Mouse (Mus musculus) CH12.LX (cell line): ENCODE results near the gene Fam166a. TPM values are rescaled to one million over a fixed set of nuclear protein-coding genes. Genes with fewer than 3 reads are reported as not detected.

Experiments
- DNase-seq: peaks from one replicate; pipeline ENCODE4 v3.0.0-alpha.2; 2013; ENCODE audit errors: extremely low read depth
- H3K27ac ChIP-seq: 2 replicates; pipeline ENCODE4 v1.5.1; 2012; ENCODE audit warnings: low read depth, mild to moderate bottlenecking, control low read depth, moderate library complexity; ENCODE audit not compliant: insufficient read depth
- H3K27me3 ChIP-seq: replicated peaks from 2 replicates; pipeline ENCODE3; 2012; ENCODE audit warnings: inconsistent platforms
- H3K36me3 ChIP-seq, 2 experiments: replicated peaks in 1 of 2; 2 replicates each; pipeline versions ENCODE3 to v1.6.1; 2012; ENCODE audit warnings: inconsistent platforms in 1 of 2, low read length in 1 of 2, mild to moderate bottlenecking in 1 of 2, mixed read lengths in 1 of 2, moderate library complexity in 1 of 2; ENCODE audit not compliant: control insufficient read depth in 1 of 2, insufficient read depth in 1 of 2
- H3K4me1 ChIP-seq, 2 experiments: 2 replicates each; pipeline ENCODE4 v1.6.1; 2012; ENCODE audit warnings: inconsistent platforms in 1 of 2, moderate library complexity in 1 of 2; ENCODE audit not compliant: insufficient read depth in 2 of 2, control insufficient read depth in 1 of 2
- H3K4me2 ChIP-seq: 2 replicates; pipeline ENCODE4 v1.6.1; 2012; ENCODE audit warnings: low read depth, mild to moderate bottlenecking, control low read depth; ENCODE audit not compliant: poor library complexity, insufficient read depth, severe bottlenecking
- H3K4me3 ChIP-seq, 3 experiments: fragments of 150-350 bp in 1 of 3; sonication (generic) in 1 of 3; replicated peaks in 1 of 3; 2 replicates each; pipeline versions ENCODE3 to v1.5.1; 2011 to 2012; ENCODE audit warnings: low read depth in 2 of 3, low read length in 2 of 3, mild to moderate bottlenecking in 2 of 3, moderate library complexity in 2 of 3, control low read depth in 1 of 3, improper control_type of control experiment in 1 of 3, inconsistent platforms in 1 of 3, mixed read lengths in 1 of 3; ENCODE audit not compliant: poor library complexity in 1 of 3
- H3K79me2 ChIP-seq: replicated peaks from 2 replicates; pipeline ENCODE4 v1.6.1; 2012; ENCODE audit warnings: mild to moderate bottlenecking, moderate library complexity; ENCODE audit not compliant: control insufficient read depth, poor library complexity, insufficient read depth, severe bottlenecking; ENCODE audit errors: extremely low read depth
- H3K9ac ChIP-seq: 2 replicates; pipeline ENCODE4 v1.6.1; 2012; ENCODE audit warnings: low read depth, mild to moderate bottlenecking, control low read depth, moderate library complexity; ENCODE audit not compliant: insufficient read depth
- H3K9me3 ChIP-seq: replicated peaks from 2 replicates; pipeline ENCODE3; 2012; ENCODE audit warnings: low read length, inconsistent platforms, mixed read lengths
- CHD1 ChIP-seq: IDR thresholded peaks from 2 replicates; pipeline ENCODE4 v1.6.1; 2012; ENCODE audit warnings: low read depth, low read length, improper control_type of control experiment, inconsistent platforms
- E2F4 ChIP-seq: IDR thresholded peaks from 2 replicates; pipeline ENCODE4 v1.6.1; 2011; ENCODE audit warnings: low read depth, low read length, improper control_type of control experiment; ENCODE audit not compliant: insufficient replicate concordance
- ELF1 ChIP-seq: IDR thresholded peaks from 2 replicates; pipeline ENCODE4 v1.6.1; 2014; ENCODE audit warnings: low read depth, mild to moderate bottlenecking, inconsistent platforms, low read length, improper control_type of control experiment
- GABPA ChIP-seq: IDR thresholded peaks from 2 replicates; pipeline ENCODE4 v1.6.1; 2012; ENCODE audit warnings: low read depth, low read length, improper control_type of control experiment, inconsistent platforms; ENCODE audit not compliant: insufficient replicate concordance
- JUND ChIP-seq: conservative IDR thresholded peaks from 2 replicates; pipeline ENCODE4 v1.6.1; 2011; ENCODE audit warnings: low read depth, low read length, improper control_type of control experiment
- KAT2A ChIP-seq: IDR thresholded peaks from 2 replicates; pipeline ENCODE4 v1.6.1; 2012; ENCODE audit warnings: low read length, improper control_type of control experiment, inconsistent platforms; ENCODE audit not compliant: insufficient replicate concordance
- MAFK ChIP-seq: IDR thresholded peaks from 2 replicates; pipeline ENCODE4 v1.6.1; 2011; ENCODE audit warnings: low read length, improper control_type of control experiment; ENCODE audit not compliant: insufficient replicate concordance
- MAX ChIP-seq: IDR thresholded peaks from 2 replicates; pipeline ENCODE4 v1.6.1; 2011; ENCODE audit warnings: low read length, improper control_type of control experiment
- MEF2A ChIP-seq: IDR thresholded peaks from 2 replicates; pipeline ENCODE4 v1.6.1; 2014; ENCODE audit warnings: low read depth, mild to moderate bottlenecking, inconsistent platforms, low read length, improper control_type of control experiment, borderline replicate concordance
- MXI1 ChIP-seq: IDR thresholded peaks from 2 replicates; pipeline ENCODE4 v1.6.1; 2011; ENCODE audit warnings: mild to moderate bottlenecking, low read depth, low read length, improper control_type of control experiment
- MYC ChIP-seq: IDR thresholded peaks from 2 replicates; pipeline ENCODE4 v1.6.1; 2011; ENCODE audit warnings: low read depth, mild to moderate bottlenecking, improper control_type of control experiment, low read length
- NELFE ChIP-seq: IDR thresholded peaks from 2 replicates; pipeline ENCODE4 v1.6.1; 2011; ENCODE audit warnings: low read depth, low read length, improper control_type of control experiment
- NRF1 ChIP-seq: IDR thresholded peaks from 2 replicates; pipeline ENCODE4 v1.6.1; 2014; ENCODE audit warnings: low read depth, mild to moderate bottlenecking, inconsistent platforms, low read length, improper control_type of control experiment, moderate library complexity
- PAX5 ChIP-seq: IDR thresholded peaks from 2 replicates; pipeline ENCODE4 v1.6.1; 2012; ENCODE audit warnings: low read length, inconsistent platforms, mixed read lengths
- USF1 ChIP-seq: IDR thresholded peaks from 2 replicates; pipeline ENCODE4 v1.6.1; 2014; ENCODE audit warnings: low read depth, mild to moderate bottlenecking, inconsistent platforms, low read length, improper control_type of control experiment
- USF2 ChIP-seq: conservative IDR thresholded peaks from 2 replicates; pipeline ENCODE4 v1.6.1; 2011; ENCODE audit warnings: low read depth, low read length, improper control_type of control experiment
- ZC3H11A ChIP-seq: IDR thresholded peaks from 2 replicates; pipeline ENCODE4 v1.6.1; 2012; ENCODE audit warnings: low read depth, mild to moderate bottlenecking, inconsistent platforms, low read length, improper control_type of control experiment
- ZMIZ1 ChIP-seq: IDR thresholded peaks from 2 replicates; pipeline ENCODE4 v1.6.1; 2012; ENCODE audit warnings: low read depth, mild to moderate bottlenecking, inconsistent platforms, low read length, improper control_type of control experiment
- ZNF384 ChIP-seq: IDR thresholded peaks from 2 replicates; pipeline ENCODE4 v1.6.1; 2012; ENCODE audit warnings: low read depth, low read length, improper control_type of control experiment, inconsistent platforms
- dilution Hi-C: fragments of 300-500 bp; cut with MboI; formaldehyde crosslinking; loops from 2 replicates; pipeline ENCODE4 v1.14.3; 2020; ENCODE audit warnings: low sequenced_read_pairs; ENCODE audit not compliant: extremely low pct_unique_long_range_greater_than_20kb, extremely low pct_ligation_motif_present
- in situ Hi-C: fragments of 300-500 bp; cut with MboI; formaldehyde crosslinking; loops from 3 replicates; pipeline ENCODE4 v1.14.3; 2019; ENCODE audit warnings: low sequenced_read_pairs, low pct_ligation_motif_present, low pct_unique_long_range_greater_than_20kb, mixed read lengths
- polyA plus RNA-seq: library from polyadenylated mRNA; unstranded; fragments of >175 nt; gene quantifications from 2 replicates; pipeline ENCODE4 v1.2.1, GENCODE M21; 2012; ENCODE audit warnings: low read depth; ENCODE audit not compliant: insufficient read length
- total RNA-seq, 2 experiments: library from RNA; depleted of rRNA; stranded (reverse); fragments of 300-350 nt in 1 of 2; fragments of >200 nt in 1 of 2; gene quantifications; 2 replicates each; pipeline ENCODE4 v1.2.3; 2012 to 2014

Gene Fam166a
- total and polyA plus RNA-seq, 3 experiments: 0.38 to 23.4 TPM; not detected in 1

GRCm38 (mm10) chr2:25266720-25267119 is 48.2 kb downstream of the Fam166a start:
- Histone ChIP-seq H3K36me3 (peaks cover 8 to 42% of the 10 kb centered on the region in 2 experiments), H3K4me1 (peaks cover 23 to 79% of the 10 kb centered on the region in 2 experiments), H3K27me3 (no peaks in the 10 kb centered on the region), H3K4me2 (peak overlapping the region; percentile 48), H3K9ac (0 out of 2 replicates have a peak overlapping the region, but pooled peaks have one; percentile 4), H3K4me3 (peak overlapping the region in 2 of 3 experiments; percentile 25 to 39), H3K9me3 (no peaks in the 10 kb centered on the region), H3K79me2 (peaks cover 18% of the 10 kb centered on the region), H3K27ac (no peak overlapping the region)
- in situ Hi-C loops (no loop called here), dilution Hi-C loops (no loop called here)
- no peak for TF ChIP-seq E2F4
- no peak for TF ChIP-seq ZC3H11A
- no peak for DNase-seq

GRCm38 (mm10) chr2:25267241-25267640 is 48.7 kb downstream of the Fam166a start:
- H3K4me3 ChIP-seq: no peak overlapping the region
- H3K27ac ChIP-seq: no peak overlapping the region
- no peak overlapping the region for H3K4me2 ChIP-seq
- no peaks in the 10 kb centered on the region for H3K9me3 ChIP-seq
- TF ChIP-seq KAT2A (no peak), MAFK (no peak), MEF2A (no peak), ELF1 (no peak)
- TF ChIP-seq, all 38 proteins: peak for 0
- in situ Hi-C loops: no loop called here
- Histone ChIP-seq H3K36me3 (peaks cover 8 to 42% of the 10 kb centered on the region in 2 experiments), H3K27me3 (no peaks in the 10 kb centered on the region), H3K79me2 (peaks cover 18% of the 10 kb centered on the region), H3K4me1 (peaks cover 23 to 76% of the 10 kb centered on the region in 2 experiments), H3K9ac (no peak overlapping the region)
- dilution Hi-C loops: no loop called here
- DNase-seq: no peak

GRCm38 (mm10) chr2:25267746-25268309 is 49.3 kb downstream of the Fam166a start:
- in situ Hi-C loops: no loop called here
- H3K9me3 ChIP-seq: no peaks in the 10 kb centered on the region
- no peaks in the 10 kb centered on the region for H3K27me3 ChIP-seq
- H3K27ac ChIP-seq: no peak overlapping the region
- no peak for DNase-seq
- H3K4me2 ChIP-seq: no peak overlapping the region; the same call in 1 of the 2 replicates
- TF ChIP-seq USF1 (no peak), MAX (no peak), JUND (no peak), E2F4 (no peak), NELFE (no peak), ZMIZ1 (no peak), MYC (no peak), PAX5 (no peak), NRF1 (no peak), CHD1 (no peak), USF2 (no peak), MXI1 (no peak), ZNF384 (no peak), GABPA (no peak)
- no peak overlapping the region for H3K4me3 ChIP-seq
- dilution Hi-C loops: no loop called here
- peaks cover 23 to 76% of the 10 kb centered on the region in 2 experiments for H3K4me1 ChIP-seq
- peaks cover 21% of the 10 kb centered on the region for H3K79me2 ChIP-seq
- no peak overlapping the region for H3K9ac ChIP-seq
- H3K36me3 ChIP-seq: peaks cover 8 to 42% of the 10 kb centered on the region in 2 experiments
